Comparison of ENCODE assay signal across 24 mouse cellular contexts in the genomic region with DNA sequence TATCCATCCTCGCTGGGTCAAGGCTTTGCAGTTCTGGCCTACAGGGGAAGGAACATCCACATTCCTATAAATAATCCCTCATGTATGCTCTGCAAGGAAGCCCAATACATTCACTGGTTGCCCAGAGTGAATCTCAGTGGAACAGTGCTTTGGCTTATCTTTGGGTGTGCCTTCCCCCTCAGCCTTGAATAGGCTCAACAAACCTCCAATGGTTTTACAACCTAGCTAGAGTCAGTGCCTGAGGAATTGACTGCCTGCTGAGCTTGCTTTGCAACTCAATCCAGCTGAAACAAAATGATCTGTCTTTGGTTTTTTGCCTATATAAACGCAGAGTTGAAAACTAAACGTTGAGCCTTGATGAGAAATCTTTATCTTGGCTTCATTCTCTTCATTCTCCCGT.
"Had no signal": no experiment of that assay in that cellular context is flagged by ENCODE, and none has a peak within 500 bp of the region (broad histone marks: within the 10 kb centered on the region; RNA-seq: fewer than 3 reads in every experiment).

No protein-coding gene starts in this region.

- H3K27ac ChIP-seq: heart, adult 2 months; heart, embryonic 13.5 days; heart, embryonic 15.5 days; hindbrain, embryonic 13.5 days; hindbrain, embryonic 15.5 days; hindbrain, postnatal 0 days; kidney, embryonic 15.5 days; kidney, postnatal 0 days; limb, embryonic 10.5 days; limb, embryonic 12.5 days; liver, embryonic 13.5 days; liver, embryonic 15.5 days had no signal

- H3K4me3 ChIP-seq: heart, adult 2 months; heart, embryonic 13.5 days; heart, embryonic 15.5 days; hindbrain, embryonic 13.5 days; hindbrain, embryonic 15.5 days; kidney, embryonic 15.5 days; limb, embryonic 10.5 days; limb, embryonic 12.5 days; liver, embryonic 13.5 days; liver, embryonic 15.5 days had no signal

- DNase-seq: gastrocnemius, postnatal 14 days; gastrocnemius, postnatal 36 days; heart, adult 11 months; heart, adult 2 months; heart, postnatal 14 days; heart, postnatal 36 days; kidney, adult 11 months; kidney, adult 2 months; kidney, adult 9 months; kidney, postnatal 14 days; kidney, postnatal 36 days; layer of hippocampus, adult 9-11 months; liver; liver, embryonic 13.5 days had no signal

- H3K4me1 ChIP-seq: heart, embryonic 13.5 days; heart, embryonic 15.5 days; hindbrain, embryonic 15.5 days; kidney, embryonic 15.5 days; limb, embryonic 10.5 days; limb, embryonic 12.5 days; liver, embryonic 13.5 days; liver, embryonic 15.5 days had no signal
